Mouse (Mus musculus) Patski (cell line): ENCODE data around the gene Nod1. TPM values are rescaled to one million over a fixed set of nuclear protein-coding genes. Genes with fewer than 3 reads are reported as not detected.

Experiments
- ATAC-seq: fragments of 100-300 bp; one replicate; pipeline ENCODE4 v1.8.0; 2021
- CTCF ChIA-PET: fragments of 350-600 bp; sonication (Branson Sonifier 250); formaldehyde crosslinking; loops from one replicate; lab custom pipeline; 2022; ENCODE audit warnings: inconsistent platforms; lab: Charles Lee
- POLR2A ChIA-PET: fragments of 350-600 bp; sonication (Branson Sonifier 250); formaldehyde crosslinking; loops from one replicate; lab custom pipeline; 2022; ENCODE audit warnings: antibody characterized with exemption, inconsistent platforms; lab: Charles Lee
- DNase-seq: peaks from one replicate; pipeline ENCODE4 v3.0.0-alpha.2; 2011; ENCODE audit warnings: low read depth, low spot score
- H3K27me3 ChIP-seq: fragments of 371-371 bp; one replicate; pipeline ENCODE4 v1.5.1; 2021
- CTCF ChIP-seq: fragments of 100-300 bp; IDR thresholded peaks from one replicate; pipeline ENCODE4 v1.5.1; 2021
- in situ Hi-C: fragments of 300-500 bp; cut with MboI; formaldehyde crosslinking; loops from 3 replicates; pipeline ENCODE4 v1.11.1; 2018; ENCODE audit warnings: low pct_unique_long_range_greater_than_20kb, mixed read lengths
- polyA plus RNA-seq: library from polyadenylated mRNA; unstranded; gene quantifications from one replicate; pipeline ENCODE4 v1.2.3, GENCODE M21; 2021

Gene Nod1
- polyA plus RNA-seq, 1 experiment from 2014 or later: 6.3 TPM

DNA sequence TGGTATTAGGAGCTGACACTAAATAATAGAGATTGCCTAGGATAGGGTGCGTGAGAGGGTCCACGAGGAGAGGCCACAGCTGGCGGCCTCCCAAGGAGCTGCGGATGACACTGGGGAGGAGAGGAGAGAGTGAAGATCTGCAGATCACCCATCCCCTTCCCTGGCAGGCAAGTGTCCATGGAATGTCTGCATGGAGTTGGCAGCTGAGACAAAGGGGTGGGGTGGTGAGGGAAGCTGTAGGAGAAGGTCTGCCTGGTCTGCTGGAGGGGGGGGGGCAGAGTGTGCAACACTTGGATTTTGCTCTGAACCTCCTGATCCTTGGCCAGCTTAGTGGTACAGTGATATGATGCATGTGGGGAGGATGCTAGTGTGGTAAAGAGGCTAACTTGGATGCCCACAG, 57.4 kb downstream of the Nod1 start:
- no peak for TF ChIP-seq CTCF
- no peak for ATAC-seq
- CTCF ChIA-PET: interaction anchor here (1.7 kb wide), 1 partner anchor 11 kb away, joined by 5 read pairs; no protein-coding TSS in a partner anchor
- in situ Hi-C loops: loop anchor here (5.0 to 25.0 kb wide), 2 partner anchors 77 to 203 kb away; partner anchors contain the start of gene Ggct
- POLR2A ChIA-PET: no interaction called here
- no peaks in the 10 kb centered on the region for H3K27me3 ChIP-seq
- no peak for DNase-seq

DNA sequence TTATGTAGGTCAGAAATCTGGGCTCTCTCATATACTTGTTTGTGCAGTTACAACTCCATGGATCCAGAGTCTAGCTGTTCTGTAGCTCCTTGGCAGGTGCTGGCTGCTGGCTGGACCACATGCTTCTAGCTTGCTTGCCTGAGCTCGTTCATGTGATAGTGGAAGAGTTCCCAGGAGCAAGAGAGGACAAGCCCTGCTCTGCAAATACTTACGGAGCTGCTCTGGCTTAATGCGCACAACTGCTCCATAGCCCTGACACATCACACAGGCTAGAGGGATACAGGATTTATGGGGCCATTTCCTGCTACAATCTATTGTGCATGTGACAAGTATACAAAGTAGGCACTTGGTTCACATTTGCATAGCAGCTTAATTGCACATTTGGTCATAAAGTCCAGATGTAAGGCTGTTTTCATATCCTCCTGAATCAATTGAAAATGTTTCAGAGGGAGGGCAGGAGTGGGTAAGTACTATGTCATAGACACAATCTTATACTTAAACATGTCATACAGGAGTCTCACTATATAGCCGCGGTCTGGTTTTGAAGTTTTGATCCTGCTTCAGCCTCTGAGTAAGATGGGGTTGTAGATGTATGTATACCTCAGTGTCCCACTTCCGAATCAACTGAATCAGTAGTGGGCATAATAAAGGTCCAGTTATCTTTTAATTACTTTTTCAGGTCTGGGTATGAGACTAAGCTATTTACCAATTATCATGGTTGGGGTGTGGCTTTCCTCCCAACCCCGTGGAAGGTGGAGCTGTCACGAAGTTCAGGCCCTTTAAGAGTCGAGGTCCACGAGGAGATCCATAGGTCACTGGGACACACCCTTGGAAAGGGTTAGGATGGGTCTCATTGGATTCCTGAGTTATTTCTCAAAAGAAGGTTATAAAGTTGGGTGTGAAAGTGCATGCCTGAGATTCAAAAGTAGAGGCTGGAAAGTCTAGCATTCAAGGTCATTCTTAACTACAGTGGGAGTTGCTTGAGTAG, 66.1 kb downstream of the Nod1 start:
- CTCF ChIA-PET: interaction anchor here (1.1 to 1.4 kb wide), 2 partner anchors 11 to 12 kb away, joined by 3 to 4 read pairs; no protein-coding TSS in a partner anchor
- TF ChIP-seq CTCF: no peak
- no peak for DNase-seq

DNA sequence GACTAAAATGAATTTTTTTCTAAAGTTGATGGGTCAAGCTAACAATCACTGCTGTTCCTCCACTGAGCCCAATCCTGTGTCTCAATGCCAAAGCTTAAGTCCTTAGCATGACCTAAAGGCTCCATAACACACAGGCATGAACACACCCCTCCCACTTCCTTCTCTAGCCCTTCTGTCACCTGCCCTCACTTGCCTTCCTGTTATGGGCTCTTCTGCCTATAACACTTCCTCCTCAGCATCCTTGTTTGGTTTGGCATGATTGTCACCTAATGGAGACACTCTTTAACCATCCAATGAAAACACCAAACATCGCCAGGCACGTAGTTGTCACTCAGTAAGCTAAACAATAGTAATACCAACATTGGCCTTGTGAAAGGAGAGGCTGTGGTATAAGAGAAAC, 69.9 kb downstream of the Nod1 start:
- POLR2A ChIA-PET: no interaction called here

More for the DNA sequence above, 66.1 kb downstream of the Nod1 start:
- no peaks in the 10 kb centered on the region for H3K27me3 ChIP-seq
- in situ Hi-C loops: loop anchor here (25.0 kb wide), 1 partner anchor 194 kb away; no protein-coding TSS in a partner anchor
- POLR2A ChIA-PET: no interaction called here
- ATAC-seq: no peak

DNA sequence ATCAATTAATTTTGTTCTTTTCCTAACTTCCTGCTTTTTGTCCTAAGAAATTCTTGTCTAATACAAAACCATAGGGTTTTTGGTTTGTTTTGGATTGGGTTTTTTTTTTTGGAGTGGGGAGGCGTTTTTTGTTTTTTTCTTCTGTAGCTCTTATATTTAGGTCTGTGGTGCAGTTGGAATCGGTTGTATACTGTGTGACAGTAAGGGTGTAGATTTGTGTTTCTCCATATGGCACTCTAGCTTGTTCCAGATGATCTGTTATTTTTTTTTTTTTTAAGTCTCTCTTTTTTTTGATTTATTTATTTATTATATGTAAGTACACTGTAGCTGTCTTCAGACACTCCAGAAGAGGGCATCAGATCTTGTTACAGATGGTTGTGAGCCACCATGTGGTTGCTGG, 72.2 kb downstream of the Nod1 start:
- ATAC-seq (no peak), DNase-seq (no peak)
- no peaks in the 10 kb centered on the region for H3K27me3 ChIP-seq
- TF ChIP-seq CTCF: no peak
- in situ Hi-C loops: loop anchor here (25.0 kb wide), 1 partner anchor 188 kb away; no protein-coding TSS in a partner anchor
- ChIA-PET CTCF (no interaction called here), POLR2A (no interaction called here)

More for the DNA sequence above, 69.9 kb downstream of the Nod1 start:
- no peaks in the 10 kb centered on the region for H3K27me3 ChIP-seq
- DNase-seq (no peak), ATAC-seq (no peak)
- CTCF ChIA-PET: interaction anchor here (2.7 kb wide), 1 partner anchor 13 kb away, joined by 5 read pairs; no protein-coding TSS in a partner anchor
- TF ChIP-seq CTCF: no peak
- in situ Hi-C loops: loop anchor here (25.0 kb wide), 1 partner anchor 190 kb away; no protein-coding TSS in a partner anchor

DNA sequence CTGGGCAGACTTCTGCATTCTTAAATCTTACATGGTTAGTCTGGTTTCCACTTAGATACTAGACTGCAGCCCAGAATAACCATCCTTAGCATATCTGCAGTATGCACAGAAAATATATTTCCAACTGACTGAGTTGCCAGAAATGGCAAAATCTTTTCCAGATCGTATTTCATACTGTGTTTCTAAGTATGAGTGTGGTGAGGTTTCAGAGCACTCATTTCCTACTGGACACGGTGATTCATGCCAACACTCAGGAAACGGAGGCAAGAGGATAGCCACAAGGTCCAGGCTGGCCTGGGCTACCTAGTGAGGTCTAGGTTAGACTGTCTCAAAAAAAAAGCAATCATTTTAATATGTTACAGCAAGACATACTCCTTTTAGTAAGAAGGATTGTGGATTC, 81.0 kb downstream of the Nod1 start:
- POLR2A ChIA-PET: no interaction called here
- in situ Hi-C loops: loop anchor here (5.0 kb wide), 1 partner anchor 74 kb away; the partner anchor contains the start of gene Znrf2

DNA sequence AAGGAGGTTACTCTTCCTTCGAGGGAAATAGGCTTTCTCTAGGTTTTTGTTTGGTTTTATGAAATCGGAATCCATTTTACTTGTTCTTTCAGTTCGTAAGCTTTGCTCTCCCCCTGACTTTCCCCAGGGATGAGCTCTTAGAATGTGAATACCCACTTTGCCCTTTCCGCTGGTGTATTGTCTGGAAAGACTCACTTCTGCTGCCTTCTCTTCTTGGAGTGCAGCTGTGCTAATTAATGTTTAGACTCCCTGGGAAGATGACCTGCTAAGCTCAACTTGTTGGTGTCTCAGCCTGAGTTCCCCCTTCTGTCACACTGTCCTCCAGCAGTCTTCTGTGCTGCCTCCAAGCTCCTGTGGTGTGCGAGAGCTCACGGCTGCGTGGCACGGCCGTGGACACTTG, 82.2 kb downstream of the Nod1 start:
- ATAC-seq: no peak
- POLR2A ChIA-PET: no interaction called here
- DNase-seq: no peak
- H3K27me3 ChIP-seq: no peaks in the 10 kb centered on the region
- no peak for TF ChIP-seq CTCF
- CTCF ChIA-PET: no interaction called here
- in situ Hi-C loops: loop anchor here (5.0 kb wide), 1 partner anchor 73 kb away; the partner anchor contains the start of gene Znrf2

More for the DNA sequence above, 81.0 kb downstream of the Nod1 start:
- CTCF ChIA-PET: no interaction called here
- ATAC-seq (no peak), DNase-seq (no peak)
- TF ChIP-seq CTCF: no peak
- no peaks in the 10 kb centered on the region for H3K27me3 ChIP-seq

DNA sequence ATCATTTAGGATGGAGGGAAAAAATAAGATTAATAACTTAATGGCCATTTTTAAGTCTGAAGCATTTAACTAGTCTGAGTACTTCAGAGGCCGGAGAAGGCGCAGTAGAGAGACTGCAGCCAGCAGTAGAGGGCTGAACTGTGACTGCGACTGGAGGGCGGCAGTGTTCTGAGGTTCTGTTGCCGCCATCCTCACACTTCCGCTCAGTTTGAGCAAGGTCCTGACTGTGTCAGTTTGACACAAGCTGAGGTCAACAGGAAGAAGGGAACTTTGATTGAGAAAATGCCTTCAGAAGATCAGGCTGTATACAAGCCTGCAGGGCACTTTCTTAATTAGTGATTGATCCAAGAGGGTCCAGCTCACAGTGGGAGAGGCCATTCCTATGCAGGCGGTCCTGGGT, 86.2 kb downstream of the Nod1 start:
- CTCF ChIA-PET: interaction anchor here (2.0 kb wide), 1 partner anchor 10 kb away, joined by 5 read pairs; no protein-coding TSS in a partner anchor
- DNase-seq: no peak
- TF ChIP-seq CTCF: no peak
- H3K27me3 ChIP-seq: no peaks in the 10 kb centered on the region
- no peak for ATAC-seq
- in situ Hi-C loops: no loop called here
- POLR2A ChIA-PET: interaction anchor here (0.5 kb wide), 1 partner anchor 96 kb away, joined by 3 read pairs; no protein-coding TSS in a partner anchor

DNA sequence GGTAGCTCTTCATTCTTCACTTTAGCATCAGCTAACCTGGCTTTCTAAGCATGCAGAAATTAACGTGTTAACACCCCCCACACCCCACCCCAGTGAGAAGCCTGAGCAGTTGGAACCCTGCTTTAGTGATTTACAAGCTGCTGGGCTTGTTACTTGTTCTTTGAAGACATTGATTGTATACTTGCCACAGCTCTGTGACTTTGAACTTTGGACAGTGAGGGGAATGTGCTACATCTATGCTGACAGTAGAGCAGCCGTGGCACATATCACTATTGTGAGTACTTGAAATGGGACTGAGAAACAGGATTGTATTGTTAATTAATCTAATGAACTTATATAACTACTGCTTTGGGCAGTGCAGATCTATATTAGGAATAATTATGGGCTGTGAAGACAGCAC, 89.0 kb downstream of the Nod1 start:
- DNase-seq (no peak), ATAC-seq (no peak)
- no peaks in the 10 kb centered on the region for H3K27me3 ChIP-seq
- no peak for TF ChIP-seq CTCF
- CTCF ChIA-PET: no interaction called here
- in situ Hi-C loops: no loop called here
- POLR2A ChIA-PET: no interaction called here

DNA sequence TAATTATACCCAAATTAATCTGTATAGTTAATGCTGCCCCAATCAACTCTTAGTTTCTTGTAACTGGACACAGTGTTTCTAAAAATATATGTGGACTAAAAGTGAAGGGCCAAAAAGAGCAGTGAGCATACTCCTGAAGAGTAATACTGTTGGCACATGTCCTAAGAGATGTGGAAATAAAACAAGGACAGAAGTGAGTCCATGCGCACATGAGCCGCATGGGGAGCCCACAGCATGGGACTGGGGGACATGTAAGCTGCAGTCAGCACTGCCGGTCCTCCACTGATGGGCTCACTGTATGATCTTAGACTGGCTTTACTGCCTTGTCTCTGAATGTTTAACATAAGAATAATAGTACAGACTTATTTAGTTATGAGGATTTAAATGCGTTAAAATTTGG, 92.3 kb downstream of the Nod1 start:
- no peak for ATAC-seq
- POLR2A ChIA-PET: no interaction called here
- no peak for DNase-seq
- CTCF ChIA-PET: interaction anchor here (1.0 kb wide), 1 partner anchor 9 kb away, joined by 3 read pairs; no protein-coding TSS in a partner anchor
- H3K27me3 ChIP-seq: no peaks in the 10 kb centered on the region
- in situ Hi-C loops: no loop called here
- TF ChIP-seq CTCF: no peak

DNA sequence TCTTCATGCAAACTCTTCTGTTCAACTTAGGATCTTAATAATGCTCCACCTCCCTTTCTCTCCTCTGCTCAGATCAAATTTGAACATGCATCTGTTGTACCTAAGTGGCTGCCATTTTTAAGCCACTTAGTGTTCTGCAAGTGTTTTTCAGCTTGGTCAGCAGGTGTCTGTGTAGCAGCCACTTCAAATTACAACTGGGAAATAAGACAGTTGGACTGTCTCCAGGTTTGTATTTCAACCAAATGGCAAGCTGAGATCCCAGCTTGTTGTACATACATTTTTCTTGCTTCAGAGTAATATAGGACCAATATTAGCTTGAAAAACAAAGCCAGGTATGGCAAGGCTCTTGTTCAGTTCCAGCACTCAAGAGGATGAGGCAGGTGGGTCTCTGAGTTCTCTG, 93.9 kb downstream of the Nod1 start:
- POLR2A ChIA-PET: no interaction called here

More for the DNA sequence above, 93.9 kb downstream of the Nod1 start:
- TF ChIP-seq CTCF: no peak
- no peaks in the 10 kb centered on the region for H3K27me3 ChIP-seq
- no peak for DNase-seq
- ATAC-seq: no peak
- CTCF ChIA-PET: no interaction called here
- in situ Hi-C loops: no loop called here
